Mouse (Mus musculus) liver, embryonic 11.5 days (tissue): ENCODE data around the gene Xrcc4. TPM values are rescaled to one million over a fixed set of nuclear protein-coding genes. Genes with fewer than 3 reads are reported as not detected.
A peak's percentile ranks its signal among the peaks of the same experiment; 100 is the strongest.
"Not testable (repeated sequence)": the region's sequence is repeated elsewhere in the genome, so short reads cannot be mapped to it uniquely, and the experiment has no call there.

Source experiments
- ATAC-seq: fragments of 200-750 bp; cut with Nextera tagmentation; replicated peaks from 2 replicates; pipeline ENCODE4 v1.8.0; 2017; ENCODE audit warnings: moderate number of reproducible peaks, mild to moderate bottlenecking, moderate TSS enrichment, moderate library complexity; ENCODE audit not compliant: low FRiP score
- DNase-seq: peaks from one replicate; pipeline ENCODE4 v3.0.0-alpha.2; 2017; ENCODE audit warnings: low spot score
- H3K27ac ChIP-seq: fragments of 300-500 bp; sonication (generic); 2 replicates; pipeline ENCODE4 v1.5.1; 2014; ENCODE audit warnings: mild to moderate bottlenecking, low read depth, low read length, control low read depth
- H3K27me3 ChIP-seq: fragments of 300-500 bp; sonication (generic); replicated peaks from 2 replicates; pipeline ENCODE4 v1.6.1; 2014; ENCODE audit warnings: low read length, mixed read lengths; ENCODE audit not compliant: control insufficient read depth, insufficient read depth
- H3K36me3 ChIP-seq: fragments of 300-500 bp; sonication (generic); 2 replicates; pipeline ENCODE4 v1.6.1; 2014; ENCODE audit warnings: mild to moderate bottlenecking, low read length, moderate library complexity, mixed read lengths; ENCODE audit not compliant: control insufficient read depth, insufficient read depth
- H3K4me1 ChIP-seq: fragments of 300-500 bp; sonication (generic); replicated peaks from 2 replicates; pipeline ENCODE4 v1.6.1; 2014; ENCODE audit warnings: low read length, mixed read lengths; ENCODE audit not compliant: control insufficient read depth, insufficient read depth
- H3K4me2 ChIP-seq: fragments of 300-500 bp; sonication (generic); 2 replicates; pipeline ENCODE4 v1.6.1; 2014; ENCODE audit warnings: mild to moderate bottlenecking, control low read depth, moderate library complexity
- H3K4me3 ChIP-seq: fragments of 300-500 bp; sonication (generic); 2 replicates; pipeline ENCODE4 v1.5.1; 2014; ENCODE audit warnings: low read depth, low read length, control low read depth
- H3K9ac ChIP-seq: fragments of 300-500 bp; sonication (generic); 2 replicates; pipeline ENCODE4 v1.6.1; 2014; ENCODE audit warnings: low read depth, low read length, control low read depth
- H3K9me3 ChIP-seq: fragments of 300-500 bp; sonication (generic); 2 replicates; pipeline ENCODE4 v1.6.1; 2016; ENCODE audit warnings: low read length, inconsistent platforms, mixed read lengths; ENCODE audit not compliant: control insufficient read depth
- WGBS: fragments of 180-500 bp; shearing (Covaris S2); extraction: QIAGEN DNeasy Blood & Tissue Kit; methylation state at CpG from one replicate; pipeline ENCODE4 v1.1.7; 2014; 5-methylcytosine and 5-hydroxymethylcytosine counted together
- polyA plus RNA-seq: library from polyadenylated mRNA; unstranded; fragments of >200 nt; fragmentation: Nextera tagmentation; extraction: Ambion mirVana; gene quantifications from 2 replicates; pipeline ENCODE4 v1.2.1, GENCODE M21; 2014

The Xrcc4 gene
- 9.4 and 12.6 TPM in 2 replicates for polyA plus RNA-seq

DNA sequence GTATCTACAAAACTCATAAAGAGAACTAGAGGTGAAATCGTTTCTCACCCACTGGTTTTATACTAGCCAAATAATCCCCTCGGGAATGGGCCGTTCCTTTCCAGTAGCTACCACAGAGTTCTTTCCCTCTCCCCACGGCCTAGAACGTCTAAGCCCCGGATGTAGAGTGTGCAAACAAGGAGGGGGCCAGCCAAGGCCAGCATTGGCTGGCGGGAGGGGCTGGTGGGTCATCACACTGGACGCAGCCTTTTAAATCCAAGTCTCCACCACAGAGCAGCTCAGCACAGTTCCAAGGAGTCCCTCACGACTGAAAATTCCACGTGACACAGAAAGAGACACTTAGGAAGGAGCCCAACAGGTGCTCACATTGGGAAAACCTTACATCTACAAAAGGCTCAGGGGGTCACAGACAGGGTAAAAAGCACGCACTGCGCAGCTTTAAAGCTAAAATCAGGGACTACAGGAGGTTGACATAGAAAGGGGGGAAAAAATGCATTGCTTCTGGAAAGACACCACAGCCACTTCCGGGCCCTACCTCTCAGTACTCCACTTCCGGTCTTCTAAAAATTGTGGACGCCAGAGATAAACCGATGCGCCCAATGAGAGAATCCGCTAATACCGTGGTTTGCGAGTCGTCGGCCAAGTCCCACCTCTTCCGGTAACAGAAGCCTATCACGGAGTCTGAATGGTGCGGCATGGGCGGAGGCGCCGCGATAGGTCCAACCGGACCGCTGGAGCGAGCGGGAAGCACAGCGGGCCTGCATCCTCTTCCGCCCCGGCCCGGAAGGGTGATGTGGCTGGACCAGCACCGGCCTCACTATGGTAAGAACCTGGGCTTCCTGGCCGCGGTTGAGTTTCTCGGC, at the start of gene Xrcc4, which contains the start of gene Tmem167:
Gene Xrcc4, minus strand, starts transcription at position 647 of the 863 bp plus-strand sequence.
Gene Tmem167, plus strand, starts transcription at position 162 of the 863 bp plus-strand sequence.
- peak; percentile 100 for ATAC-seq

DNA sequence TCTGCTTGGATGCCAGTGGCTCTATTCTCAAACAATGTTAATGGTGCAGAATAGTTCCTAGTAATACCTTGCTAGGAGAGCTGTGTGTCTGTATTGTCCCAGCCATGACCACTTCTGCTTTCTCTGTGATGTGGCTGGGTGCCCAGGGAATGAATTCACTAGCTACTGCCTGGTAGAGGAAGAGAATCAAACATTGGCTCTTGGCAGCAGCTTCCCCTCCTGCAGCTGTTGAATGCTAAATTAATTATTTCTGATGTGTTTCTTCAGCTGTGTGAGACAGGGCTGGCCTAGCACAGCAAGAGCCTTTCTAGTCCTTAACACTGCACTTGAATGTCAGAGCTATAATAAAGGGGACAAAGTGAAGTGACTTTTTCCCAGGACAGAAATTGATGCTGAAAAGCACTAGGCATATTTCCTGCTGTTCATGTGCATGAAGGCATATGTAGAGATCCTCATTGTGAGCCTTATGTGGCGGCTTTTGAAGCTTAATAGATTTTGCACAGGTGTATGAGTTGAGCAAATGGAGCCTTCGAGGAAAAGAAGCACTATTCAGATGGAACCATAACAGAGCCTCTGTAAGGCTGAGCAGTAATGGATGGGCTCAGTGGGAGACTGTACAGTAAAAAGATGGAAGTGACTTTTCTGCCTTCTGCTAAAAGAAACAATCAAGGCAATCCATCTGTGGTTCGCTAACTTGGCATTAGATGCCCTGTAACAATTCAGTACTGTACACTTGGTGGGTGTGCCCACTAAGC, 46.9 kb upstream of the Xrcc4 start:
- no peak overlapping the region for H3K4me2 ChIP-seq
- no peaks in the 10 kb centered on the region for H3K27me3 ChIP-seq
- H3K4me1 ChIP-seq, result no peaks in the 10 kb centered on the region
- WGBS, result 76% methylated on average over 3 of the region's 3 CpGs
- H3K9ac ChIP-seq, result no peak overlapping the region
- H3K27ac ChIP-seq, result no peak overlapping the region
- no peaks in the 10 kb centered on the region for H3K36me3 ChIP-seq
- H3K4me3 ChIP-seq, result no peak overlapping the region
- no peaks in the 10 kb centered on the region for H3K9me3 ChIP-seq
- no peak for DNase-seq
- ATAC-seq, result no peak

More for the DNA sequence above, at the start of gene Xrcc4, which contains the start of gene Tmem167:
- Histone ChIP-seq H3K36me3 (no peaks in the 10 kb centered on the region), H3K27me3 (no peaks in the 10 kb centered on the region), H3K9ac (peak within 1 kb of the TSS; percentile 92), H3K4me2 (peak within 1 kb of the TSS; percentile 90), H3K27ac (peak within 1 kb of the TSS; percentile 85), H3K4me1 (no peaks in the 10 kb centered on the region; the same call in 1 of the 2 replicates), H3K4me3 (peak within 1 kb of the TSS; percentile 87), H3K9me3 (no peaks in the 10 kb centered on the region)
- peak; percentile 88 for DNase-seq
- 2% methylated on average over 41 of the region's 41 CpGs for whole genome bisulfite sequencing

DNA sequence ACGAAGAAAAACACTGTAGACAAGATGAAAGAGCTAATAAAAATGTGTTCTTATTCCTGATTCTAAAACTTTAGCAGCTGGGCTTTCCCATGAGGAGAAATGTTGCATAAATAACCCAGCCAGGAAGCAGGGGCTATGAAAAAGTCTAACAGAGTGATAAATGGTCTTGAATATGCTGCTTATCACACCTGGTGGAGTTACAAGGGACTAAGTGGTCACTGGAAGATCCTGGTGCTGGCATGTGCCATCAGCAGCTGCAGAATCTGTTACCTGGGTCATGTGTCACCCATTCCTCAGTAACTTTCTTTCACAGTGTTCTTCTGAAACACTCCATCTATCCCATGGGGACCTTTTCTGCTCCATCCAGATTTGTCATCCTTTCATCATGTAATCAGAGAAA, 22.3 kb upstream of the Xrcc4 start:
- WGBS, result 72% methylated on average over 1 of the region's 1 CpGs

DNA sequence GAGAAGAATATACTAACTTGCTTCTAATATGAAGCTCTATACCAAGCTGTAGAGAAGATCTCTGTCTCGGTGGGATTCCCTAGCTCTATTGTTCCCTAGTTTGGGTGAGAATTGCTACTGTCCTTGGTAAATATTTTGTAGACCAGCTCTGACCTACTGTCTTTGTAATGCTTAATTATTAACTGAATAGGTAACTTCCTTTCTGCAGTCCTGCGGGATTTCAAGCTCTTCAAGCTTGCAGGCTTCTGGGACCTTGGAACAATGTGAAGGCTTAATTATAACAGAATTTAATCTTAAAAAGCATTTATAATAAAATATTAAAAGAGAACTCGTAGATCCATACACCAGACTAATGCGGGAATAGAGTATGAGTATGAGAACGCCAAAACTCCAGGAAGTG, 19.3 kb upstream of the Xrcc4 start:
- DNase-seq, H3K9ac ChIP-seq, H3K27ac ChIP-seq, H3K4me3 ChIP-seq, ATAC-seq, H3K4me2 ChIP-seq, H3K27me3 ChIP-seq, H3K9me3 ChIP-seq, H3K4me1 ChIP-seq: not testable (repeated sequence)
- peaks cover 11% of the 10 kb centered on the region for H3K36me3 ChIP-seq
- WGBS, result 89% methylated on average over 5 of the region's 5 CpGs

More for the DNA sequence above, 22.3 kb upstream of the Xrcc4 start:
- H3K27ac ChIP-seq, result no peak overlapping the region
- no peaks in the 10 kb centered on the region for H3K9me3 ChIP-seq
- DNase-seq (no peak), ATAC-seq (no peak)
- H3K4me1 ChIP-seq, result no peaks in the 10 kb centered on the region
- no peaks in the 10 kb centered on the region for H3K36me3 ChIP-seq
- no peak overlapping the region for H3K9ac ChIP-seq
- no peaks in the 10 kb centered on the region for H3K27me3 ChIP-seq
- no peak overlapping the region for H3K4me2 ChIP-seq
- no peak overlapping the region for H3K4me3 ChIP-seq

DNA sequence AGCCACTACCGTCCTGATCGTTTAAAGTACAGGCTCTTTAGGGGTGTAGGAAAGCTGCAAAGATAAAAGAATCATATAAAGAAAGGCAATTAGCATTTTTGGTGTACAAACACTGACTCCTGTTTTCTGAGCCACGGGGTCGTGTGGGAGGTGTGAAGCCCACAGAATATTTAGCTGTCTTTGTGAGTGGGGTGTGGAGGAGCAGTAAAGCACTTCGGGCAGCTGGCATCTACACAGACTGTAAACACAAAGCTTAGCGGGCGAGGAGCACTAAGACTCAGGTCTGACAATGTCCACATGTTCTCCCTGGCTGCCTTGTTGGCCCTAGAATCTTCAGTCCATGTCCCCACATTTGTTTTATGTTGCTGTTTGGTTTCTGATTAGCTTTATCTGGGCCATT, 16.7 kb upstream of the Xrcc4 start:
- 94% methylated on average over 7 of the region's 7 CpGs for WGBS
- H3K4me2 ChIP-seq, result no peak overlapping the region

DNA sequence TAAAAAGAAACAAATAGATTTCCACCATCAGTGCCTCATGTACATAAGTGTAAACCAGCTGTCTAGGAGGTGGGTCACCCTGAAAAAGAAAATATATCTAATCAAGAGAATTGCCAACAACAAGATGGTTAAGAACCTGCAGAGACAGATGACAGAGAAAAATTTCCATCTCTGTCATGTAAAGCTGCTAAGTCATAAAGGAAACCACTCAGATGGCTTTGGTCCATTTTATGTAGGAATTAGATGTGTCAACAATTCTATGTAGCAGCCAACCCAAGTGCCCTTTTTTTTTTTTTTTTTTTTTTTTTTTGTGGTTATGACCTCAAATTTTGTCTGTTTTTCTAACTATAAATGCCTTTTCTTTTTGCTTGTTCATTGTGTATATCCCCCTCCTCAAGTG, 12.1 kb upstream of the Xrcc4 start:
- DNase-seq, result no peak
- no peak for ATAC-seq
- H3K4me1 ChIP-seq, result no peaks in the 10 kb centered on the region
- no peak overlapping the region for H3K4me3 ChIP-seq
- H3K9me3 ChIP-seq, result no peaks in the 10 kb centered on the region
- H3K4me2 ChIP-seq, result no peak overlapping the region
- H3K27ac ChIP-seq, result no peak overlapping the region
- no peaks in the 10 kb centered on the region for H3K27me3 ChIP-seq
- H3K36me3 ChIP-seq, result peaks cover 20% of the 10 kb centered on the region
- H3K9ac ChIP-seq, result no peak overlapping the region

More for the DNA sequence above, 16.7 kb upstream of the Xrcc4 start:
- H3K27ac ChIP-seq, result no peak overlapping the region
- no peaks in the 10 kb centered on the region for H3K27me3 ChIP-seq
- DNase-seq (no peak), ATAC-seq (no peak)
- peaks cover 20% of the 10 kb centered on the region for H3K36me3 ChIP-seq
- H3K4me1 ChIP-seq, result no peaks in the 10 kb centered on the region
- H3K9me3 ChIP-seq, result no peaks in the 10 kb centered on the region
- no peak overlapping the region for H3K4me3 ChIP-seq
- no peak overlapping the region for H3K9ac ChIP-seq

DNA sequence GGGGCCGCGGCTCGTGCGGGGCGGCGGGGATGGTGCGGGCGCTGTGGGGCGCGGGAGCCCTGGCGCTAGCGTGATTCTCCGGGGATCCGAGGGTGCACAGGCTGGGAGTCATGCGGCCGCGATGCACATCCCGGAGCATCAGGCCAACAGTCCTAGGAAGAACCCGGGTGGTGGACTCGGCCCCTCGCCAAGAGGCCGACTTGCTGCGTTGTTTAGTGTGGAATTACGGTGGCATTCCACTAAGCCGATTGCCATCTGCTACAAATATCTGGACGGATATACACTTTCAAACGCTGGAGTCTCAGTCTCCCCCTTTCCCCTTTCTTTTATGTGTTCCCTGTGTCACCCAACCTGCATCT, 396 bp upstream of the Xrcc4 start:
- H3K4me2 ChIP-seq, result peak overlapping the region; percentile 79
- H3K4me1 ChIP-seq, result no peaks in the 10 kb centered on the region; the same call in 1 of the 2 replicates
- no peaks in the 10 kb centered on the region for H3K9me3 ChIP-seq
- DNase-seq (no peak), ATAC-seq (peak; percentile 67)
- H3K9ac ChIP-seq, result peak overlapping the region; percentile 92
- no peaks in the 10 kb centered on the region for H3K27me3 ChIP-seq
- H3K4me3 ChIP-seq, result peak overlapping the region; percentile 87
- under 1% methylated on average over 27 of the region's 27 CpGs for WGBS
- H3K36me3 ChIP-seq, result no peaks in the 10 kb centered on the region
- peak overlapping the region; percentile 74 for H3K27ac ChIP-seq

DNA sequence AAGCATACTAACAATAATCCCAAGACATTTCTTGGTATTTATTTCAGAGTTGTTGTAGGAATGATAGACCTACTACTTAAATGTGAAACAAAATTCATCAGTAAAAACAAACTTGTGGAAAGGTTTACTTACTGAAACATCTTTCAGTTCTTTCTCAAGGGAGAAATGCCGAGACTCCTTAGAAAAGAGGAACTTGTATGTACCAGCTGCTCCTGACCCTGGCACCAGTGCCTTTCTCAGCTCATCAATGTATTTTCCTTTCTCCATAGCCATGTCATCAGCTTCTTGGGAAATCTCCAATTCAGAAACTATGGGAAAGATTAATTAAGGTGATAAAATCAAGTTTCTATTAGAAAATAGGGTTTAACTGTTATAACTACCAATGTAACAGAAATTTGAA, 27.5 kb downstream of the Xrcc4 start:
- H3K9ac ChIP-seq, result no peak overlapping the region
- no peaks in the 10 kb centered on the region for H3K27me3 ChIP-seq
- WGBS, result 74% methylated on average over 1 of the region's 1 CpGs
- H3K27ac ChIP-seq, result no peak overlapping the region
- no peak overlapping the region for H3K4me2 ChIP-seq
- no peaks in the 10 kb centered on the region for H3K4me1 ChIP-seq
- no peaks in the 10 kb centered on the region for H3K36me3 ChIP-seq
- ATAC-seq, result no peak
- H3K4me3 ChIP-seq, result no peak overlapping the region
- DNase-seq, result no peak
- no peaks in the 10 kb centered on the region for H3K9me3 ChIP-seq
